Mouse (Mus musculus): Measurements from ENCODE around the gene Sapcd1.
"Not testable (repeated sequence)": the region's sequence is repeated elsewhere in the genome, so short reads cannot be mapped to it uniquely, and the experiment has no call there.

Gene Sapcd1

DNA sequence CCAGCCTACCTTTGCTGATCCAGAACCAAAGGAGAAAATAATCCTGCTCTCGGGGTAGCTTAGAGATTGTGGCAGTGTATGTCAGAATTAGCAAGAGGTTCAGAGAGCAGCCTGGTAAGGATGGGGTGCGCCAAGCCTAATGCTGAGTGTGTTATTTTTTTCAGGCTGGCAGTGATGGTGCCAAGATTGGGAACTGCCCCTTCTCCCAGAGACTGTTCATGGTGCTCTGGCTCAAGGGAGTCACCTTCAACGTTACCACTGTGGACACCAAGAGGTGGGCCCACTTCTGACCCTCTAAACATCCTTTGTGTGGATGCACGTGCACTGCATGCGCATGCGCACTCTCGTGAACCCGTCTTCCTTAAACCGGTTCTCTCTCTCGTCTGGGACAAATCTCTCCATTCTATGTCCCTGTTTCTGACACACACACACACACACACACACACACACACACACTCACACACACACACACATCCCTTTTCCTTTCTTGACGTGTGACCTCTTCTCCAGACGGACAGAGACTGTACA is 24.5 kb upstream of the Sapcd1 start:
- peak; percentile 32 for DNase-seq

DNA sequence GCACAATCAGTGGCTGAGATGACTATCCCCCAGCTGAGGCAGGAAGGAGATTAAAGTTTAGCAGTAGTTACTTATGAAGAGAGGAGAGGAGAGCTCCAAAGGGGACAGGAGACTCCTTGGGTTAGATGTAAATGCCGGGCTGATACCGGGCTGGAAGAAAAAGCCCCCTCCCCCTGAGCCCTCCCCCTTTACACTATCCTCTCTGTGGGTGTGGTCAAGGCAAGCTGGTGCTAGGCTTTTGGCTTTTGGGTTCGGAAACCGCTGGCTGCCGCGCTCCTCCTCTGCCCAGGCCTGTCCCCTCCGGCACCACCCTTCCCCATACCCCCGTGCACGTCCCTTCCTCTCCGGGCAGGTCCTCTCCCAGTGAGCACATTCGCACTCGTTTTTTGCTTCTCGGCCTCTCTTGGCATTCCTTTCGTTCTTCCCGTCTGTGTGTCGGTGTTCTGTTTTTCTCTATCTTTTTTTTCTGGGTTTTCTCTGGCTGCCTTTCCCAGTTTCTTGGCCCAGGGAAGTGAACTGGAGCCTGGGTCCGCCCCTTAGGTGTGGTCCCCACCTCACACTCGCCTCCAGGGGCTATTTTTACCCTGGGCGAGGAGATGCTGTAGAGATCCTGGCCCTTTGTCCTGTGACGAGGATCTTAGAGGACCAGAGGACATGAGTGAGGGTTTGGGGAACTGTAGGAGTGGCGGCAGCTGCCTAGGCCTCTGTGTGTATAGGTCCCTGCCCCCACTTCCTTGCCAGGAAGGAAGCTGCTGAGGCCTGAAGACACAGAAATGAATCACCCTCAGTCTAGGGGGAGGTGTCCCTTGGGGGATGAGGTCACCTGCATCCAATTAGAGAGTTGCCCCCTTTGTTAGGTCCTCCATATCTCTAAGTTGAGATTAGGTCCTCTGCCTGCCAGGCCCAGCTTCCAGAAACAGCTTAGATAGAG is 23.6 kb upstream of the Sapcd1 start:
- DNase-seq = peak; percentile 71

DNA sequence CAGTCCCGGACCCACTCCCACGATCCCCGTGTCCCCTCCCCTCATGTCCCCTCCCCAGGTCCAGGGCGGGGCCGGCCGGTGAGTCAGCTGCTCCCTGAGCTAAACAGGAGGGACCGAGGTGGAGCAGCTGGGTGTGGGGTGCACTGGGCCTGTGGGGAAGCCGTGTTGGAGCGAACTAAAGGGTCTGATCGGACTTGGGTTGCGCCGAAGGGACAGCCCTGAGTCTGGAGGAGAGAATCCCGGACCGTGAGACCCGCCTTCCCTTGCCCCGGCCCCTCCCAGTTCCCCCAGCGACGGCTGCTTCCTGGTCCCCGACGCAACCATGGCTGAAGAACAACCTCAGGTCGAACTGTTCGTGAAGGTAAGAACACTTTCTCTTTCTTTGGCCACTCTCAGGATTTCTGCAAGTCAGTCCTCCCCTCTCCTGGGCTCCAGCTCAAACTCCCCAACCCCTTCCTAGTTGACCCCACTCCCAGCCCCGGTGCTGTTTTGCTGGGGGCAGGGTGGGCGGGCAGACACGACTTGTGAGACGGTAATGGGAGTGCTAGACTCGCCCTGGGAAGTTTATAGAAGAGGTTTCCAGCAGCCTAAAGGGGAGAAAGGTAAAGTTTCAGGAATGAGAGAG is 22.4 kb upstream of the Sapcd1 start:
- DNase-seq = peak; percentile 60

DNA sequence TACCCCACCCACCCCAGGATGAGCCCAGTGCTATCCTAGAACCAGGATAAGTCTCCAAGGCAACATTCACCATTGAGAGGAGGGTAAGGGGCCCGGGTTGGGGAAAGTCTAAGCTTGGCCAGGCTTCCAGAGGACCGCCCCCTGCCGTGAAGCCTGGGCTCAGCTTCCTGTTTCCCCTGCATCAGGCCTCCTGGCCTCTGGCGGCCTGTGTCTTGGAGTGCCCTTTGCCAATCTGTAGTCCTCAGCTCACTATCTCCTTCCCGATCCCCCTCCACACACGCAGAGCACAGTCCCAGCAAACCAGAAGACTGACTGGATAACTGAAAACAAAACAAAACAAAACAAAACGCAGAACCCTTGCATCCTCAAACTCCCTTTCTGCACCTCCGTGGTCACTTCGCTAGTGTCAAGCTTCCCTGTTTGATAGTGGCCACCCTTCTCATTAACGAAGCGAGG is 21.8 kb upstream of the Sapcd1 start, which contains the start of gene Clic1:
Gene Clic1, plus strand, starts transcription at position 406 of the 456 bp plus-strand sequence.
- peak; percentile 46 for DNase-seq

DNA sequence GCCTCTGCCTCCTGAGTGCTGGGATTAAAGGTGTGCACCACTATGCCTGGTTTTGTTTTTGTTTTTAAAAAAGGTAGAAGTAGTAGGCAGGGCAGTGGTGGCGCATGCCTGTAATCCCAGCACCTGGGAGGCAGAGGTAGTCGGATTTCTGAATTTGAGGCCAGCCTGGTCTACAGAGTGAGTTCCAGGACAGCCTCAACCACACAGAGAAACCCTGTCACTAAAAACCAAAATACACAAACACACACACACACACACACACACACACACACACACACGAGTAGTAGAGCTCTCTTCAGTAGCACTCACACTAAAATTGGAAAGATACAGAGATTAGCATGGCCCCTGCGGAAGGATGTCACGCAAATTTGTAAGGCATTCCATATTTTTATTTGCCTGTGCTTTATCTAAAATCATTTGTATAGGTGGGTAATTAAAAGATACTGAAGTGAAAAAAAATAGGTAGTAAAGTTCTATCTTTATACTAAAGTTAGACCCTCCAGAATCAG is 21.2 kb upstream of the Sapcd1 start:
- no peak for DNase-seq

DNA sequence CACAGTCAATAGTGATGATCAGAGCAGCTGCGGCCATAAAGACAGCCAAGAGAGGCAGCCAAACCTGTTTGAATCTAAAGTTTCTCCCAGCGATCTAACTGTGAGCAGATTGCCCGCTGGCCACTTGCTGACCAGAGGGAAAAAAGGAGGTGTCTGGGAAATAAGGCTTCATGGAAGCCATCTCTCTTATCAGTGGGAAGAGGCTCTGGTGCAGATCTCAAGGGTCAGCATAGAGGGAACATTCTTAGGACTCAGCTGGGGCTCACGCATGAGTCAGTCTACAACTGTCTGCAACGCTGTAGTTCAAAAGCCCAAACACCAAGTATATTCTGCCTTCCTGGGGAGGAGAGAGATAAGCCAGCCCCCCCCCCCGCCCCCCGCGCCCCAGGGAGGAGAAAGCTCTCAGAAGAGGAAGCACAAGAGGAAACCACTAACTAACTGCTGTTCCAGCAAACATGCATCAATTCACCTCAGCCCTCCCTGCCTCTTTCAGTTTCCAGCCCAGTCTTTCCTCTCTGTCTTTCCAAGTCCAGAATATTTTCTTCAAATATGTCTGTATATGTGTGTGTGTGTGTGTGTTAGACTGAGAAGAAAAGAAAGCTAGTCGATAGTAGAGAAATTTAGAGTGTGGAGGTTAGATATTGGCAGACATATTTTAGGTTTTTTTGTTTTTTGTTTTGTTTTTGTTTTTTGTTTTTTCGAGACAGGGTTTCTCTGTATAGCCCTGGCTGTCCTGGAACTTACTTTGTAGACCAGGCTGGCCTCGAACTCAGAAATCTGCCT is 20.5 kb upstream of the Sapcd1 start:
- DNase-seq = no peak

DNA sequence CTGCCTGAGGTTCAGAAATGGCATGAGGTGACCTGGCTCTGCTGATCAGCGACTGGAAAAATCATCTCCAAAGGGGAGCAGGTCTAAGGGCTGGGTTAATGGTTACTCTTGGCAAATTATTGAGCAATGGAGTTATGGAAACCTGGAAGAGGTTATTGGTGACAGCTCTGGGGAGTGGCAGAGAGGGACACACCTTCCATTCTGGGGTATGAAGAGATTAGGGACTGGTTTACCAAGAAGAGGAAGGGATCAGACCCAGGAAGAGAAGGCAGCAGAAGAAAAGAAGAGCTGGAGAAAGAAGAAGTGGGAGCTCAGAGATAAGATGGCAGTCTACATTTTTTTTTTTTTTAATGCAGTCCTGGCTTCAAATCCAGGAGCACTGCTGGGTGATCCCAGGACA is 19.9 kb upstream of the Sapcd1 start:
- DNase-seq = no peak

DNA sequence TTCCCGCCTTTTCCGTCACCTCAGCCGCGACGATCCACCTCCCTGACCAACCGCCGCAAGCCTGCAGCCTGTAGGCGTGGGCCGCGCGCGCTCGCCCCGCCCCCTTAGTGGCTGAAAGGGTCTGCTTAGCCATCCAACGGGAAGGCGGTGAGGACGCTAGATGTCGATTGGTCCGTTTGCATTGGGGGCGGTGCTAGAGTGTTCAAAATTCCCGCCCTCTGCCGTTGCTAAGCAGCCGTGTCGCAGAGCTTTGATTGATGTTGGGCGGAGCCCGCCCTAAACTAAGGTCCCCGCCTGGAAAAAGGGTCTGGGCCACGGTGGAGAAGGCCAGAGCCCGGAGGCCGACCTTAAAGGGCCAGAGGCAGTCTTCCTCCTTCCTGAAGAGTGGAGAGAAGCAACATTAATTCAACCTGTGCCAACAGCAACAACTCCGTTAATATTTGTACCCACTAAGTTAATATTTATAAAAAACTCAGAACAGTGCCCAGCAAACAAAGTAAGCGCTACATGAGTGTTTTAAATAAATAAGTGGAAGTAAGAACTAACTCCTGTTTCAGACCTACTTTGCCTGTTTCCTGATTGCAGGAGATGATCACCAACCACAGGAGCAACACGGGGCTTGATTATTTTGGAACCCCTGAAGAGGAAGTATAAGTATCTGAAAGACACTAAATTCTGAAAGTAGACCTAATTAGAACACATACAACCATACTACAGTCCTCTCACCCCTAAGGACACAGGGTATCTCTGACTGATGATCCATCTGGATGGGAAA is 19.1 kb upstream of the Sapcd1 start, which contains the start of gene Msh5:
Gene Msh5, minus strand, starts transcription at position 65 of the 775 bp plus-strand sequence.
- DNase-seq = peak; percentile 97

DNA sequence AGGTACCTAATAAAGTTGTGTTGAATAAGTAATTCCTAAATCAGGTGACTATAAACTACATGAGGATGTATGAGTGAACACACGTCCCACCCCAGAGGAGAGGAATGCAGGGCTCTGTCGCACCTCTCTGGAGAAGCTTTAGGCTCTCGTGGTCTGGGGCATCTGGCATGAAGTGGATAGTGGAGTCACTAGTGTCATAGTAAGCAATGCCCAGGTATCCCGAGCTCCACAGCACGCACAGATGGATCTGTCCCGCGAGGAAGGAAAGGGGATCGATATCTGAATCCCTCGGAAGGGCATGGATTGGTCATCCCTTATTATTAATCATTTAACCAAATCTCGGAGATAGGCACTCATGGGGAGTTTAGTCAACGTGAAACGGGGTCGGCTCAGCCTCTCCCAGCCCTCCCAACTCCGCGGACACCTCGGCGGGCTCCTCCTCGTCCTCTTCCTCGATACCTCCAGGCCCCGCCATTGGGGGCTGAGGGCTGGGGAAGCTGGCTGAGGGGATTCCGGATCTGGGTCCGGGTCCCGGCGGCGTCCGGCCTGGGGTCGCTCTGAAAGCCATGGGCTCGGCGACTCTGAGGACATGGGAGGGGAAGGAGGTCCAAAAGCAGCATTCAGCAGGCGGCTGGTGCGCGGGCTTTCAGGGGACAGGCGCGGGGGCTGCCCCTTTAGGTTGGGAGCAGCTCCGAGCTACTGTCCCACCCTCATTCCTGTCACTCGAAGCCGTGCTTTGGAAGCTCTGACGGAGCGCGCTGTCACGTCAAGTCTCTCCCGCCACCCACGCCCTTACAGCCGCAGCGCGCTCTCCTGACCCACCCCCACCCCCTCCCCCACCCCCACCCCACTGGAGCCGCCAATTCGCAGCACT is 18.2 kb upstream of the Sapcd1 start:
- no peak for DNase-seq

DNA sequence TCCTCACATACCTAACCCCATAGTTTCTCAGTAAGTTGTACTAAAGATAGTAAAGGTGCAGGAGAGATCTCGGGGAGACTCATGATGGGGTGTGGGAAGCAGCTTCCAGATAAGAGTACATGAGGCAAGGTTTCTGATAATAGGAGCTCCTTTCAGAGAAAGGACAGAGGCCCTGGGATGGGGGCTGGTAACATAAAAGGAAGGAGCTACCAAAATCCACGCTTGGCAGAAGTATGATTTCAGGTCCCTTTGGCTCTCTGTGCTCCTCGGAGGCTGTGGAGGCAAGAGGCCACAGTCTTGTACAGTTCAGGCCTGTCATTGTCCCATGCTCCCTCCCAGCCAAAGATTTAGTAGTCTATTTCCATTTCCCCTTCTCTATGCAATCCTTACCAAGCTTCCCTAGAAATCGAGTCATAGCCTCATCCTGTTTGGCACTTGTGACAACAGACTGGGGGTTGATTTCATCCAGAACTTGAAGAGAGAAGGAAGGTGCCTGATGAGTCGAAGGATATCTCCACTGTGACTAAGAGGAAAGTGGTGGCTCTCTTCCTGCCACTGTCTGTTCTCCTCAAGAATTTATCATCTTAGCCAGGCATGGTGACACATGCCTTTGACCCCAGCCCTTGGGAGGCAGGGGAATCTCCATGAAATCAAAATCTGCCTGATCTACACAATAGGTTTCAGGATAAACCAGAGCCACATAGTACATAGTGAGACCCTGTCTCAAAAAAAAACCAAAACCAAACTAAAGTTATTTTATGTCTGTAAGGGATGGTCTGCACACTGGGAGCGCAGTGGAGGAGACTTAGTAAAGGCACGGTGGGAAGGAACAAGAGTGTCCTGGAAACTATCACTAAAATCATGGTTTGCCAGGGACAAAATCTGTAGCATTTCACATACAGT is 17.3 kb upstream of the Sapcd1 start:
- no peak for DNase-seq

DNA sequence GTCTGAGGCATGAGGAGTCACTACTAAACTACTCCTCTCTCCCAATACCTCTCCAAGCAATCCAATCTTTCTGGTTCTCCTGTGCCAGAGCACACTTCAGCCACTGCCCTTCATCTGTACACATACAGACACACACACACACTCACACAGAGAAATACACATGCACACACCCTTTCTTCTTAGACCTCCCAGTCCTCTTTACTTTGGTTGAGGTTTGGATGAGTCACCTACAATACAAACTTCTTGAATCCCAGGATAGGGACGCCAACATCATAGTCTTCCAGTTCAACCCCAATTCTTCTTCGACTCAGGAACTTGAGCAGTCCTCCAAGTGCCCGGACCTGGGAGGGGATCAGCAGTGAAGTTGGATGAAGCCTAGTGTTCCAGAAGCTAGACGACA is 16.0 kb upstream of the Sapcd1 start:
- DNase-seq = no peak

DNA sequence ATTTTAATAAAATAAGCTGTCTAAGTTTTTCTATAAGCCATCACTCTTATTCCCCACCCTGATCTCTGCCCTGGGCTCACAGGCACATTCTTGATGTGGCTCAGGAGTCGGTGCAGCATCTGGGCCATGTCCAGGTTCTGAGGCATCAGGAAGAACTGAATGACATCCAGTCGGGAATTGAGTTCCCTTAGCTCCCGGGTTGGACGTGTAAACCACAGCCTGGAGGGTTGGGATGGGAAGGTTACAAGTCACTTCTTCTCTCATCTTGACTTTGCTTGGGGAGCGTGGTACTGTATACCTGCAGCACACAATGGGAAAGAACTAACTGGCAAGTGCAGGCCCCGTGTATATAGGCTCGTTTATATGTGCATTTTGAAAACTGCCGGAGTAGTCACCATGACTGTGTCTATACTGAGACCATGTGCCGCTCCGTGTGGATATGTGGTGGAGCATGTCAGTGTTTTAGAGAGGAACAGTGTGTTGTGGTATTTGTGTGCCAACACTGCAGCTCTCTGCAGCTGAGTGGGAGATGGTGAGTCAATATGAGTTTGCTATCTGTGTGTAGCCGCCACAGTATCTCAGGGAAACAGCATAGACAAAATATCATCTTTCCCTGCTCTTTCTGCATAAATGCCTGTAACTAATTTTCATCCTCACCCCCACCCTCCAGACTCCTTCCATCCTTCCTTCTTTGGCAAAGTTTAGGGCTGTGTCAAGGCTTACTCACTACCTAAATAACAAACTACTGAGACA is 11.5 kb upstream of the Sapcd1 start:
- DNase-seq = no peak

DNA sequence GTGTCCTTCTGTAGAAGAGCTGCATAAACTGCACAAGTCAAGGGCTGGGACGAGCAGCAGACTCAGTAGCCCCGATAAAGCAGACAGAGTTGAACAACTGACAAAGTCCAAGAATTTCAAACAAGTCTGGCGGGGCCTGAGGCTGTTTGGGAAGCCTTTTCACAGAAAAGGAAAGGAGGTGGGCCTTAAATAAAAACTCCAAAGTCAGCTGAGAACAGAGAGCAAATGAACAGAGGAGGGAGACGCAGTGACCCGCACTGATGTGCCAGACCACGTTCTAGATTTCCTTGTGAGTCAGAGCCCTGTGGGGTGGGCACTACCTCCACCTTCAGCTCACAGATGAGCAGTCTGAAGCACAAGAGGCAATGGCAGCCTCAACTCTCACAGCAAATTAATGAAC is 7.1 kb upstream of the Sapcd1 start:
- no peak for DNase-seq

DNA sequence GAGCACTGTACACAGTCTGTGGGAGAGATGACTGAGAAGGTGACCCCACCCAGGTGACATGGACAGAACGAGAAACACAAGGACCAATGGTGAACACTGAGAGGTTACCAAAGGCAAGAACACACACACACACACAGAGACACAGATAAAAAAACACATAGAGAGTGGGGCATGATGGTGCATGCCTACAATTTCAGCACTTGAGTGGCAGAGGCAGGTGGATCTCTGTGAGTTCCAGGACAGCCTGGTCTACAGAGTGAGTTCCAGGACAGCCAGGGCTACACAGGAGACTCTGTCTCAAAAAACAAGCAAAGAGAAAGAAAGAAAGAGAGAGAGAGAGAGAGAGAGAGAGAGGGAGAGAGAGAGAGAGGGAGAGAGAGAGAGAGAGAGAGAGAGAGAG is 5.9 kb upstream of the Sapcd1 start:
- not testable (repeated sequence) for DNase-seq

DNA sequence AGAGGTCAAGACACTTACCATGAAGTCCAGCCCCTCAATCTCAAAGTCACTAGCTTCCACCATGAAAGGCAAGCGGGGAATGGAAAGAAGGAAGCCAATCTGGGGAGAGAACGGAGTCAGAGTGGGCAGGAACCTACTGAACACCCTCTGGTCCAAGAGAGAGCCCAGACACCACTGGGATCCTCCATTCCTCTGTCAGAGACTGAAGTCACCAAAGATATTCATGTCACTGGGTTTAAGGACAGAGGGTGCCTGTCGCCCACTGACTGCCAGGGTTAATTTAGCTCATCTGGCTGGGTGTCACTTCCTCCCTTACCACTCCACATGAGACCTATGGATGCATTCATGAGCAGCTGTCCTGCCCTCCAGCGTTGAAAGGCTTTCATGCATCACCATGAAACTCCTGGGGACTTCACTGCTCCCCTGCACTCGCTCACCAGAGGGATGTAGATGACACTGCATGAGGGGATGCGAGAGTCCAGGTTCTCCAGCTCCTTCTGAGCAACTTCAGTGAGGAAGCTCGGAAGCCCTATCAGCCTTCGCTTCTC is 4.6 kb upstream of the Sapcd1 start:
- DNase-seq = no peak

DNA sequence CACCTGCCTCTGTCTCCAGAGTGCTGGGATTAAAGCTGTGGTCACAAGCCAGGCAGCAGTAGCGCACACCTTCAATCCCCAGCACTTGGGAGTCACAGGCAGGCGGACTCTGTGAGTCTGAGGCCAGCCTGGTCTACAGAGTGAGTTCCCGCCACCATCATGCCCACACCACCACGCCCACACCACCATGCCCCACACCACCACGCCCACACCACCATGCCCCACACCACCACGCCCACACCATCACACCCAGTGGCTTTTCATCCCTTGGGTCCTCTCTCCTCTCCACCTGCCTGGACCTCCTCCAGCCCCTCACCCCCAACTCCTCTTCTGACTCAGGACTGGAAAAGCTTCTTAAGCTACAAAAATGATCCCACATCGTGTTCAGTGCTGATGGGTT is 4.1 kb upstream of the Sapcd1 start:
- no peak for DNase-seq

DNA sequence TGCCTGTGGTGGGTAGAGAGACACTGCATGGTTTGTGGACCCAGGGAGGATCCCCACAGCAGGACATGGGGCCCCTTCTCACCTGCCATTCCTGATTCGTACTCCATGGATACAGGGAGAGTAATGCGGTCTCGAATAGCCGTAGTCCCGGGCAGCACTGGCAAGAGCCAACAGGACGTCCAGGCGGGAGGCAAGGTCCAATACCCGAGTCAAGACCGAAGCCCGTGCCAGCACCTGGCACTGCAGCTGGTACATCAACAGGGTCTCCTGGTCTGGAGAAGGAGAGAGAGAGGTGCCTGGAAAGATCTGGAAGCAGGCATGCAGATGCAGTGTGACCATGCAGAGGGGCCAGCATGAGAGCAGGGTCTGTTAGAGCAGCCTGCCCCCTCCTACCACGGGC is 3.5 kb upstream of the Sapcd1 start:
- no peak for DNase-seq

DNA sequence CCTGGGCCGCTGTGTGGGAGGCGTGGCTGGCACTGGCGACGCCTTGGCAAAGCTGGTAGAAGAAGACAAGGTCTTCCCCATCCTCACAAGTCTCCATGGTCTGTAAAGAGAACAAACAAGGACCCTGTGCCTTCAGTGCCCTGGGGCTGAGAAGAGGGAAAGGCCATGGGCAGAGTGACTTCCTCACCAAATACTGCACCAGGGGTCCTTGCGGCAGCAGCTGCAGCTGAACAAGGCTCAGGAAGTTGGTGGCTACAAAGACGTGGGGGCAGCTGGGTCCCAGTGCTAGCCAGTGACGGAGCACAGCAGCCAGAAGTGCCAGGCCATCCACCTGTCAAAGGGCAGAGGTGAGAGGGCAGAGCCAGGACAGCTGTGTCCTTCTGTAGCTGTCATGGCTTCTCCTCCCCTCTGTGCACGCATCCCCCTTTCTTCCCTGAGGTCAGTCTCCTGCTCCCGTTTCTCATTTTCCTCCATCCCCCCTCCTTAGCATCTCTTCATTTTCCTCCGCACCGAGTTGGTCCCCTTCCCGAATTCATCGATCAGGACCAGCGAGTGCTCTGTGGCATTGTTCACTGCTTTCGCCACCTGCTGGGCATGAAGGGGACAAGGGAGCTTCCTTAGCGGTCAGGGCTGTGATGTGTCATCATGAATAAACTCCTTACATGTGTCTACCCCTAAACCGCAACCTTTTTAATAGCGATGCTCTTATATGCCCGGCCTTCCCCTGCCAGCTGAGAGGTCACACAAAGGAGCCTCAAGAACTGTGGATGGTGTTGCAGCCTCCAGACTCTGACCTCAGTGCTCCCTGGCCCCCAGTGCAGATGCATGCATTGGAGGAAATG is 2.1 kb upstream of the Sapcd1 start:
- no peak for DNase-seq

Measured in cerebellum, adult 9-11 months (tissue).